Mouse (Mus musculus) gastrocnemius, postnatal 36 days (tissue): ENCODE data around the gene Zmynd8. TPM values are rescaled to one million over a fixed set of nuclear protein-coding genes. Genes with fewer than 3 reads are reported as not detected.
A peak's percentile ranks its signal among the peaks of the same experiment; 100 is the strongest.

Experiments
- DNase-seq, 2 experiments: peaks; one replicate each; pipeline ENCODE4 v3.0.0; 2022
- intact Hi-C: fragments of 180-260 bp; cut with DNase I; formaldehyde crosslinking; loops from one replicate; pipeline ENCODE4 v1.15.1; 2025
- total RNA-seq, 2 experiments: library from RNA; stranded (reverse); gene quantifications; 2 replicates each; pipeline ENCODE4 v1.2.3; 2021

Zmynd8 gene
- total RNA-seq, 2 experiments from 2014 or later, result 12.7 to 17.3 TPM

GRCm38 (mm10) chr2:165900351-165901126 lies 1.7 kb upstream of the Zmynd8 start:
- intact Hi-C loops, result loop anchor here (2.0 kb wide), 1 partner anchor 74 kb away; no protein-coding TSS in a partner anchor
- no peak for DNase-seq

DNA sequence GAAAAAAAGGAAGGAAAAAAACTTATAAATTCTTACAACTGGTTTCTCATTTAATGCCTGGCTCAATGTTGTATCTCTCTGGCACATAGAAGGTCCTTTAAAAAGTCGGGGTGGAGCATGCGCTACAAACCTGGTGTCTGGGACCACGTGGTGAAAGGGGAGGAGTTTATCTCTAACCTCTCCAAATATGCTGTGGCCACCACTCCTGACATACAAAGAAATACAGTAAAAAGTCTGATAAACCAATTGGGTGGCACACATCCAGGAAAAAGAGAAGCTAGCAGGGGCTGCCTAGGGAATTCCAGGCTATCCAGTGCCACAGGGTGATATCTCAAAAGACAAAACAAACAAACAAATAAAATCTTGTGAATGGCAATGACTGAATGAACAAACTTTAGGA lies 1.1 kb upstream of the Zmynd8 start:
- DNase-seq, result no peak
- intact Hi-C loops, result loop anchor here (2.0 kb wide), 1 partner anchor 73 kb away; no protein-coding TSS in a partner anchor

DNA sequence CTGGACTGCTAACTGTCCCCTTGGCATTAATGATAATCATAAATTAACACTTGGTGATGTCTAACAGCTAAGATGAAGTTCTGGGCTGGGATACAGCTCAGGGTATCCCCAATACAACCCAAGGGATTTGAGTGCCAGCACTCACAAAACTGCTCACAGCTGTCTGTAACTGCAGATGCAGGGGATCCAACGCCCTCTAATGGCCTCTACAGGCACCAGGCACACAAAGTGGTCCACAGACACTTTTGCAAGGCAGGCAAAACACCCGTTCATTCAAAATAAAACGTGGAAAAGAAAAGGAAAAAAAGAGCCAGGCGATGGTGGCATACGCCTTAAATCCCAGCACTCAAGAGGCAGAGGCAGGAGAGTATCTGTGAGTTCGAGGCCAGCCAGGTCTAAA lies 658 bp upstream of the Zmynd8 start:
- intact Hi-C loops, result no loop called here
- DNase-seq, result no peak

DNA sequence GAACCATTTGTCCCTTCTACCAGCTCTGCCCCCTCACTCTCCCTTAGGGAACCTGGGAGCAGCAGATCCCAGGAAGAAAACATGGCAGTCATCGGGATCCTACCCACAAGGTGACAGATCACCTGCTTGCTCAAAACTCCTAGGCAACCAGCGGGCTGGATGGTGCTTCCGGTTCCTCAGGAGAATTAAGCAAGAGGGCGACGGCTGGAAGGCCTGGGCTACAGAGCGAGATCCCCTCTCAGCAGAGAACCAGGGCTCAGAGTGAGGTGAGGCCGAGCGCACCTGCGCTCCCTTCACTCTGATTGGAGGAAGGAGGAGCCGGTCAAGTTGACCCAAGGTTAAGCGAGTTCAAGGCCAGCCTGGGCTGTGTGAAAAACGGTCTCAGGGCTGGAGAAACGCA lies 2.6 kb downstream of the Zmynd8 start:
- intact Hi-C loops, result no loop called here
- DNase-seq, result no peak

DNA sequence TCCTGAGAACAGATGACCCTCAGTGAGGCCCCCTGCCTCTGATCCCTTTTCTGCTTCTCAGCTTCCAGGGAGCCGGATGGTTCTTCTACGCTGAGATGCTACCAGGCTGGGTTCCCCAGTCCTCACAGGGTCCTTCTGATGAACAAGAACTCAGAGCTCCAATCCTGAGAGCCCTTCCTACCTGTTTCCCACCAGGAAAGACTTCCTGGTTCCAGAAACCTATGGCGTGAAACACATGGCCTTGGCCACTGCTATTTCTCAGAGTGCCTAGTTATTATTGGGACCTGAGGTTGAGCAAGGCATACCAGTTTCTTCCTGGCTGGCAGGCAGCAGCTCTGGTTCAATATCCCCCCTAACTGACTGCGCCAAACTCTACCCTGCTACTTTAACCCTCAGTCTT lies 3.1 kb downstream of the Zmynd8 start:
- intact Hi-C loops, result no loop called here
- no peak for DNase-seq

DNA sequence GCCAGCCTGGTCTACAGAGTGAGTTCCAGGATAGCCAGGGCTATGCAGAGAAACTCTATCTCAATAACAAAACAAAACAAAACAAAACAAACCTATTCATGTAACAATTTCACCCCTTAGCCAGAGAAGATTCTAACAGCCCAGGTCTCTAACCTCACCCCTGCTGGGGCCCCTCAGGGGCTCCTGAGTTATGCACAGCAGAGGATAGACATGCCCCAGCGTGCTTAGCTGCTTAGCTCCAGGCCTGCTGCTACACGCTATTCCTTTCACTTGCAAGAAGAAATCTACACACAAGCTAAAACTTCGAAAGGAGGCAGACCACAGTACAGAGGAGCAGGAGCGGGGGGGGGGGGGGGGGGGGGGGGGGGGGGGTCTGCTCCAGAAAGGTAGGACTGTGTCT lies 4.3 kb downstream of the Zmynd8 start:
- DNase-seq, result no peak
- intact Hi-C loops, result no loop called here

GRCm38 (mm10) chr2:165893232-165893631 lies 5.6 kb downstream of the Zmynd8 start:
- DNase-seq, result no peak
- intact Hi-C loops, result no loop called here

DNA sequence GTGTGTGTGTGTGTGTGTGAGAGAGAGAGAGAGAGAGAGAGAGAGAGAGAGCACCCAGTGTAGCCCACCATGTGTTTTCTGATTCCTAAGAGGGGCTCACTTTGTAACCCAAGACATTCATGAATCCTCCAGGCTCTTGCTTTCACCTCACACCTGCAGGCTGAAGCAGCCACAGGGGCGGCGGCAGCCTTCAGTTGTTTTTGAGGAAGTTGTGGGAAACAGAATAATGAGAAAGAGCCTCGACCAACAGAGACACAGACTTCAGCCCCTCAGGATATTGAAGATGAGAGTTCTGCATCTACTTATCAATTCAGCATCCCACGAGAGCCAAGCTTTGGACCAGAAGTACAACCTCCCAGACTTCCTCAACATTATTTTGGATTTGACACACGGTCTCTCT lies 6.2 kb downstream of the Zmynd8 start:
- intact Hi-C loops, result no loop called here
- no peak for DNase-seq

GRCm38 (mm10) chr2:165890401-165890800 lies 8.4 kb downstream of the Zmynd8 start:
- no peak for DNase-seq
- intact Hi-C loops, result no loop called here

GRCm38 (mm10) chr2:165889874-165890273 lies 8.9 kb downstream of the Zmynd8 start:
- no peak for DNase-seq
- intact Hi-C loops, result loop anchor here (2.0 kb wide), 1 partner anchor 37 kb away; no protein-coding TSS in a partner anchor

- intact Hi-C loops, result loop anchor here (2.0 kb wide), 1 partner anchor 36 kb away; no protein-coding TSS in a partner anchor
- DNase-seq, result no peak
Measured at GRCm38 (mm10) chr2:165889266-165889665, 9.6 kb downstream of the Zmynd8 start.

GRCm38 (mm10) chr2:165888813-165889221 lies 10.0 kb downstream of the Zmynd8 start:
- no peak for DNase-seq

GRCm38 (mm10) chr2:165888396-165888795 lies 10.4 kb downstream of the Zmynd8 start:
- intact Hi-C loops, result loop anchor here (2.0 kb wide), 1 partner anchor 36 kb away; no protein-coding TSS in a partner anchor
- DNase-seq, result peak; percentile 58 to 66

More at GRCm38 (mm10) chr2:165888813-165889221, 10.0 kb downstream of the Zmynd8 start:
- intact Hi-C loops, result loop anchor here (2.0 kb wide), 1 partner anchor 36 kb away; no protein-coding TSS in a partner anchor

GRCm38 (mm10) chr2:165886857-165887628 lies 11.8 kb downstream of the Zmynd8 start:
- no peak for DNase-seq
- intact Hi-C loops, result no loop called here

GRCm38 (mm10) chr2:165886482-165886856 lies 12.3 kb downstream of the Zmynd8 start:
- intact Hi-C loops, result no loop called here
- DNase-seq, result no peak

DNA sequence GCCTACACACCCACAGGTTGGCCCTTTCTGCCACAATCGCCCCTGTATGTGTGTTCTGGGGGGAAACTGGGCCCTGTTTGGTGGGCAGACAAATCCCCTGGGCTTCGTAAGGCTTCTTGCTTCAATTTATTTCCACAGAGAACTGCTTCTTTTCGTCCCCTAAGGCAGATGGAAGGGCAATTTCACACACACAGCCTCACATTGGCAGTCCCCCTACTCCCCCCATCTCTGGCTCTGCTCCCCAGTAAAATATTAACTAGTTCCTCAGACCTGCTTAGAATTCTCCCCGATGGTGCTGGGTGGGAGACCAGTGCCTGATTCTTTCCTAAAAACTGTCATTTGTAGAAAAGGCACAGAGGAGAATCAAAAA lies 12.9 kb downstream of the Zmynd8 start:
- DNase-seq, result no peak
- intact Hi-C loops, result no loop called here

- intact Hi-C loops, result no loop called here
- DNase-seq, result peak in 1 of 2 experiments; percentile 43
Measured at GRCm38 (mm10) chr2:165885225-165885950, 13.4 kb downstream of the Zmynd8 start.

DNA sequence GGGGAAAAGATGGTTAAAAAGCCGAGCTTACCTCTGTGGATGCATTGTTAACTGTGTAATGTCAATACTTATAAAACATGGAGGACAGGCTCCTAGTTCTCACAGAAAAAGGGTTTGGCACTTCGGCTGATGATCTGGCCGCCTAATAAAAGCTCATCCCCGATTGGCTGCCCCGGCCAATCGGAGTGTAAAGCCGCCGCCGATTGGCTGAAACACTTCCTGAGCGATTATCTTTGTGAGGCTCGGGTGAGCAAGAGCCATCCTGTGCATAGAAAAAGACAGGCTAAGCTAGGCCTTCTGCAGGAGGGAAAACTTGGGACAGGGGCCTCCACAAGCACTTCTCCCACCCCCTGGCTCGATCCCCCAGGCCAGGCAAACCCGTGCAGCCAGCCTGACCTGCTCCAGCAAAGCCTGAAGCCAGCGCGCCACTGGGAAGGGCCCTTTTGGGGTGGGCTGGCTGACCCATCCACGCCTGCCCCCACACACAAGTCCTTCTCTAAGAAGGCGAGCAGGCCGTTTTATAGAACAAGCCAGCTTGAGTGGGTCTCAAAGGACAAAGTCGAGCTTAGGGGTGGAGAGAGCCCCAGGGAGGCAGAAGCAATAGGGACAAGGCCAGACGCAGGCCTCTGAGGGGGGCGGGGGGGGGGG lies 14.1 kb downstream of the Zmynd8 start:
- intact Hi-C loops, result no loop called here

DNA sequence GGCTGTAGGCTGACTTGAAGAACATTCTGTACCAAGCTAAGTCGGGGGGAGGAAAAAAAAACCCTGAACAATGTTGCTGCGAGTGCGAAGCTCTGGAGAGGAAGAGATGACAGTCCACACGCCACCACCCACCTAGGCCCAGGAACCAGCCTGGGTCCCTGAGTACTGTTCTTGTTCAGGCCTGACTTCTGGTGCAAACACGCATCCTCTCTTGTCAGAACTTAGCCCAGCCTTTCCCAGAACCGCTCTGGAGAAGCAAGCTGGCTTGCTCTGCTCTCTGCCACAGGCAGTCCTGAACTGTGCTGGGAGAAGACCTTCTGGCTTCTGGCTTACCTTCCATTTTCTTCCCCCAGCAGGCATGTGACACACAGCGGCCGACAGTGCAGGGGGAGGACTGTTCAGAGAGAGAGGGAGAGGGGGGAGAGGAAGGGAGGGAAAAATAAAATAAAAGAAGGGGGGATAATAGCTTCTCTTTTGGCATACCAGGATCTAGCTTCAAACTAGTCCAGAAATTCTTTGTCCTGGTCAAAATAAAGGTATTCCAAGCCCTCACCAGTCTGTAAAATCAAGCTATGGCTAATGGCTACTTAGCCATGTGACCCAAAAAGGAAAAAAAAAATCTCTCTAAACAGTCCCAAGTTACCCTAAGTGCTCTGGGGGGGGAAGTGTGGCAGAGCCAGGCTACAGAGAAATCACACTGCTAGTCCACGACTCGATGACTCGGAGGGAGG lies 14.8 kb downstream of the Zmynd8 start:
- peak in 1 of 2 experiments; percentile 48 for DNase-seq
- intact Hi-C loops, result no loop called here

More for the DNA sequence above, 14.1 kb downstream of the Zmynd8 start:
- DNase-seq, result peak; percentile 85 to 100

- no peak for DNase-seq
- intact Hi-C loops, result no loop called here
Measured at GRCm38 (mm10) chr2:165883006-165883405, 15.8 kb downstream of the Zmynd8 start.
